Mouse (Mus musculus): Measurements from ENCODE around the gene Grcc10. TPM values are rescaled to one million over a fixed set of nuclear protein-coding genes. Genes with fewer than 3 reads are reported as not detected.
A peak's percentile ranks its signal among the peaks of the same experiment; 100 is the strongest.

The Grcc10 gene
- total and polyA plus RNA-seq, 2 experiments, result 140 to 203 TPM

DNA sequence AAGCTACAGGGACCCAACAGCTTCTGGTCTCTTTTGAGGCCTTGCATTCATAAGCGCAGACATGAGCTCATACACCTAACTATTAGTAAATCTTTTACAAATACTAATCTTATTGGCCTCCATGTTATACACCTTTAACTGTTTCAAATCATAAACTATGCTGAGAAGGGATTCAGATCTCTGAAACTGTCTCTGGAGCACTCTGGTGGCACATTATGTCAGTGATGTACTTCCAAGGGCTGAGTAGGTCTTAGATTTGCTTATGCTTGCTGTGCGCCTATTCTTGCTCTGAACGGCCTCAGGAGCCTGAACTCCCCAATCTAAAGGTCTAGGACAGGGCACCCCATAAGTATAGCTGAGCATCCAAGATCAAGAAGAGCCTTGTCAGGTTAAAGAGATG is 668 bp upstream of the Grcc10 start:
- WGBS, result 76% methylated on average over 3 of the region's 3 CpGs
- TF ChIP-seq POLR2A (IDR thresholded peaks at IDR 0.05; ENCODE audit: extremely low read depth, insufficient read depth, low read length), result no peak
- no peak for TF ChIP-seq CTCF (IDR thresholded peaks at IDR 0.05; ENCODE audit: low read depth, low read length)
- Histone ChIP-seq H3K4me1 (ENCODE audit: control insufficient read depth, insufficient read depth, low read length) (peaks cover 21% of the 10 kb centered on the region), H3K4me3 (ENCODE audit: insufficient read depth, low read depth, low read length) (no peak overlapping the region; the same call in 1 of the 2 replicates), H3K27ac (replicated peaks; ENCODE audit: insufficient read depth, low read depth, low read length) (peak overlapping the region; percentile 86), H3K27me3 (ENCODE audit: control insufficient read depth, insufficient read depth, low read length) (no peaks in the 10 kb centered on the region), H3K79me2 (ENCODE audit: control insufficient read depth, insufficient read depth, low read length) (no peaks in the 10 kb centered on the region), H3K36me3 (ENCODE audit: control insufficient read depth, insufficient read depth, low read length) (no peaks in the 10 kb centered on the region), H3K9ac (ENCODE audit: low read depth, low read length) (peak overlapping the region; percentile 78)
- DNase-seq (ENCODE audit: extremely low read depth, low read depth, low spot score), result no peak

GRCm38 (mm10) chr6:124740211-124740887 is 825 bp downstream of the Grcc10 start:
- DNase-seq (ENCODE audit: extremely low read depth, low read depth, low spot score), result peak; percentile 69

DNA sequence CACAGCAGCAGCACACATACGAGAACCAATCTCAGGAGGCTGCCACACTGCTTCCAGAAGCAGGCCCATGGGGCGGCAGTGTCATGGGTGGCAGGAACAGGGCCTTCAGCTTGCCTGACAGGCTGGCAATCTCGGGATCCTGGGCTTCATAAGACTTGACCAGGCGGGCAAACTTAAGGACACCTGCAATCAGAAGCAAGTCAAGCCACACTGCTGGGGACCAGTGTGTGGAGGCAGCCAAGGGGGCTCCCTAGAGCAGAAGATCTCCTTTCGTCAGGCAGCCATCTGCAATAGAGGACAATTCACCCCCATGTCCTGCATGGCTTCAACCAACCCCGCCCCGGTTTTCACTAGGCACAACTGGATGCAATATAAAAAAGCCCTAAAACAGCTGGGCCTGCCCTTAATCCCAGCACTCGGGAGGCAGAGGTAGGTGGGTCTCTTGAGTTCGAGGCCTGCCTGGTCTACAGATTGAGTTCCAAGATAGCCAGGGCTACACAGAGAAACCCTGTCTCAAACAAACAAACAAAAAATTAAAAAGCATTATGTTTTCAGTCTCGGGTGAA is 1.9 kb downstream of the Grcc10 start:
- Histone ChIP-seq H3K4me3 (ENCODE audit: insufficient read depth, low read depth, low read length) (no peak overlapping the region), H3K9ac (ENCODE audit: low read depth, low read length) (no peak overlapping the region; the same call in 1 of the 2 replicates), H3K4me1 (ENCODE audit: control insufficient read depth, insufficient read depth, low read length) (peaks cover 18% of the 10 kb centered on the region), H3K79me2 (ENCODE audit: control insufficient read depth, insufficient read depth, low read length) (no peaks in the 10 kb centered on the region; the same call in 1 of the 2 replicates), H3K36me3 (ENCODE audit: control insufficient read depth, insufficient read depth, low read length) (no peaks in the 10 kb centered on the region), H3K27me3 (ENCODE audit: control insufficient read depth, insufficient read depth, low read length) (no peaks in the 10 kb centered on the region), H3K27ac (replicated peaks; ENCODE audit: insufficient read depth, low read depth, low read length) (peak overlapping the region; percentile 63)
- no peak for DNase-seq (ENCODE audit: extremely low read depth, low read depth, low spot score)
- no peak for TF ChIP-seq POLR2A (IDR thresholded peaks at IDR 0.05; ENCODE audit: extremely low read depth, insufficient read depth, low read length)
- 88% methylated on average over 10 of the region's 10 CpGs for WGBS

More at GRCm38 (mm10) chr6:124740211-124740887, 825 bp downstream of the Grcc10 start:
- TF ChIP-seq POLR2A (IDR thresholded peaks at IDR 0.05; ENCODE audit: extremely low read depth, insufficient read depth, low read length) (no peak), CTCF (IDR thresholded peaks at IDR 0.05; ENCODE audit: low read depth, low read length) (peak; percentile 39)
- under 1% methylated on average over 29 of the region's 29 CpGs for WGBS
- Histone ChIP-seq H3K9ac (ENCODE audit: low read depth, low read length) (peak overlapping the region; percentile 85), H3K79me2 (ENCODE audit: control insufficient read depth, insufficient read depth, low read length) (no peaks in the 10 kb centered on the region), H3K27me3 (ENCODE audit: control insufficient read depth, insufficient read depth, low read length) (no peaks in the 10 kb centered on the region), H3K4me3 (ENCODE audit: insufficient read depth, low read depth, low read length) (peak overlapping the region; percentile 75), H3K36me3 (ENCODE audit: control insufficient read depth, insufficient read depth, low read length) (no peaks in the 10 kb centered on the region), H3K4me1 (ENCODE audit: control insufficient read depth, insufficient read depth, low read length) (peaks cover 18% of the 10 kb centered on the region), H3K27ac (replicated peaks; ENCODE audit: insufficient read depth, low read depth, low read length) (peak overlapping the region; percentile 86)

GRCm38 (mm10) chr6:124738511-124739023 is 2.6 kb downstream of the Grcc10 start, which contains the start of gene Ptpn6:
Gene Ptpn6, minus strand, starts transcription at chr6:124738714.
- WGBS, result 14% methylated on average over 15 of the region's 15 CpGs
- H3K4me1 ChIP-seq (ENCODE audit: control insufficient read depth, insufficient read depth, low read length), result peaks cover 18% of the 10 kb centered on the region
- no peaks in the 10 kb centered on the region for H3K27me3 ChIP-seq (ENCODE audit: control insufficient read depth, insufficient read depth, low read length)
- peak within 1 kb of the TSS; percentile 40 for H3K9ac ChIP-seq (ENCODE audit: low read depth, low read length)
- peak within 1 kb of the TSS; percentile 63 for H3K27ac ChIP-seq (replicated peaks; ENCODE audit: insufficient read depth, low read depth, low read length)
- no peaks in the 10 kb centered on the region; the same call in 1 of the 2 replicates for H3K79me2 ChIP-seq (ENCODE audit: control insufficient read depth, insufficient read depth, low read length)
- H3K36me3 ChIP-seq (ENCODE audit: control insufficient read depth, insufficient read depth, low read length), result no peaks in the 10 kb centered on the region
- 0 out of 2 replicates have a peak, but pooled peaks have one; percentile 48 for TF ChIP-seq POLR2A (IDR thresholded peaks at IDR 0.05; ENCODE audit: extremely low read depth, insufficient read depth, low read length)
- TF ChIP-seq CTCF (IDR thresholded peaks at IDR 0.05; ENCODE audit: low read depth, low read length), result no peak
- peak within 1 kb of the TSS; percentile 45 for H3K4me3 ChIP-seq (ENCODE audit: insufficient read depth, low read depth, low read length)
- DNase-seq (ENCODE audit: extremely low read depth, low read depth, low spot score), result peak; percentile 96

DNA sequence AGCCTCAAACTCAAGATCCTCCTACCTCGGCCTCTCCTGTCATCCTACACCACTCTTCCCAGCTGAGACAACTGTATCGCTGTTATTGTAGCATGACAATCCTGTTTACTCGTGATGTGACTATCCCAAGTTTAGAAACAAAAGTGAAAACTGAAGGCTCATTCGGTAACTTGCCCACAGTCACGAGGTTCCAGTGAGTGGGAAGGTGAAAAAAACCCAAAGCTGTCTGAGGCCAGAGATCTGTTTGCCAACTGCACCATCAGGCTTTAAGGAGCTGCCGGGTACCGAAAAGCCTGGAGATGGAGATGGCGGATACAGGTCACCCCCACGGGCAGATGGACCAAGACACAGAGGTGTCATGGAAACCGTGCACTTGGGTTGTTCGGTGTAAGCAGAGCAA is 4.1 kb downstream of the Grcc10 start:
- no peaks in the 10 kb centered on the region; the same call in 1 of the 2 replicates for H3K79me2 ChIP-seq (ENCODE audit: control insufficient read depth, insufficient read depth, low read length)
- peaks cover 18% of the 10 kb centered on the region for H3K4me1 ChIP-seq (ENCODE audit: control insufficient read depth, insufficient read depth, low read length)
- DNase-seq (ENCODE audit: extremely low read depth, low read depth, low spot score), result no peak
- H3K9ac ChIP-seq (ENCODE audit: low read depth, low read length), result no peak overlapping the region
- no peak overlapping the region for H3K27ac ChIP-seq (replicated peaks; ENCODE audit: insufficient read depth, low read depth, low read length)
- TF ChIP-seq CTCF (IDR thresholded peaks at IDR 0.05; ENCODE audit: low read depth, low read length) (no peak), POLR2A (IDR thresholded peaks at IDR 0.05; ENCODE audit: extremely low read depth, insufficient read depth, low read length) (no peak)
- H3K27me3 ChIP-seq (ENCODE audit: control insufficient read depth, insufficient read depth, low read length), result no peaks in the 10 kb centered on the region
- no peak overlapping the region for H3K4me3 ChIP-seq (ENCODE audit: insufficient read depth, low read depth, low read length)
- H3K36me3 ChIP-seq (ENCODE audit: control insufficient read depth, insufficient read depth, low read length), result no peaks in the 10 kb centered on the region
- WGBS, result 91% methylated on average over 11 of the region's 11 CpGs
